Mouse (Mus musculus): Measurements from ENCODE around the gene Gm1123.

DNA sequence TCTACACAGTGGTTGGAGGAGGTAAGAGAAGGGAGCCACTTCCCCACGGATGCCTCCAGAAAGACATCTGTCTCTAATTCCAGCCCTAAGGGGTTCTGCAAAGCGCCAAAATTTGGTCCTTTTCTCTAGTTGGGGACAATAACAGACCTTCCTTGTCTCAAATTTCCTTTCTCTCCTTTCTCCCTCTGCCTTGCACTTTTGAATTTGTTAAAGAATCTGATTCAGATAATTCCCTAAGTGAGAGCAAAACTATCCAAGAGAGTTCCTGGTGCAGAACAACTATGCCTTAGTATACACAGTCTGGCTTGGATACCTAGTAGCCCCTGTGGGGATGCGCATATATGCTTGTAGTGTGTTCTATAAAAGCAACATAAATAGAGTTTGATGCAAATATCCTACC, 75.7 kb downstream of the Gm1123 start:
- TF ChIP-seq CTCF (IDR thresholded peaks at IDR 0.05; ENCODE audit: low read depth): no peak
- TF ChIP-seq EP300 (optimal IDR thresholded peaks at IDR 0.05): no peak

Data from stomach, postnatal 0 days (tissue).